Mouse (Mus musculus) left cerebral cortex, adult 18-20 months (tissue): ENCODE measurements around the gene 2410002F23Rik. TPM values are rescaled to one million over a fixed set of nuclear protein-coding genes. Genes with fewer than 3 reads are reported as not detected.
A peak's percentile ranks its signal among the peaks of the same experiment; 100 is the strongest.
"Not testable (repeated sequence)": the region's sequence is repeated elsewhere in the genome, so short reads cannot be mapped to it uniquely, and the experiment has no call there.

Experiments
- DNase-seq, 2 experiments: peaks; one replicate each; pipeline ENCODE4 v3.0.0; 2021 to 2022; ENCODE audit warnings: low spot score in 2 of 2, mixed read lengths in 1 of 2
- long read RNA-seq, 2 experiments: library from polyadenylated mRNA; stranded (forward); transcript quantifications; one replicate each; pipeline ENCODE4 v2.0.0; 2021
- total RNA-seq, 2 experiments: library from RNA; stranded (reverse); gene quantifications; 2 replicates each; pipeline ENCODE4 v1.2.3; 2021

2410002F23Rik gene
- total RNA-seq: 10 to 100 TPM; 68.6 to 71.1 TPM
- long read RNA-seq, experiment 1, transcript 2410002F23Rik-208 (6 exons, 784 nt): minor isoform, 8 of 60 reads
- long read RNA-seq, experiment 1, transcript 2410002F23Rik-206 (5 exons, 3,336 nt): minor isoform, 5 of 60 reads
- long read RNA-seq, experiment 1, transcript 2410002F23Rik-201 (6 exons, 1,982 nt): major isoform, 28 of 60 reads
- long read RNA-seq, experiment 1, partial matches to known transcripts: 3 of 60 reads
- long read RNA-seq, experiment 1, other reads (novel, unspliced or antisense): 11 of 60 reads
- long read RNA-seq, experiment 2, transcript 2410002F23Rik-201 (6 exons, 1,982 nt): major isoform, 30 of 51 reads
- long read RNA-seq, experiment 2, transcript 2410002F23Rik-208 (6 exons, 784 nt): minor isoform, 7 of 51 reads
- long read RNA-seq, experiment 2, partial matches to known transcripts: 2 of 51 reads
- long read RNA-seq, experiment 2, other reads (novel, unspliced or antisense): 8 of 51 reads

DNA sequence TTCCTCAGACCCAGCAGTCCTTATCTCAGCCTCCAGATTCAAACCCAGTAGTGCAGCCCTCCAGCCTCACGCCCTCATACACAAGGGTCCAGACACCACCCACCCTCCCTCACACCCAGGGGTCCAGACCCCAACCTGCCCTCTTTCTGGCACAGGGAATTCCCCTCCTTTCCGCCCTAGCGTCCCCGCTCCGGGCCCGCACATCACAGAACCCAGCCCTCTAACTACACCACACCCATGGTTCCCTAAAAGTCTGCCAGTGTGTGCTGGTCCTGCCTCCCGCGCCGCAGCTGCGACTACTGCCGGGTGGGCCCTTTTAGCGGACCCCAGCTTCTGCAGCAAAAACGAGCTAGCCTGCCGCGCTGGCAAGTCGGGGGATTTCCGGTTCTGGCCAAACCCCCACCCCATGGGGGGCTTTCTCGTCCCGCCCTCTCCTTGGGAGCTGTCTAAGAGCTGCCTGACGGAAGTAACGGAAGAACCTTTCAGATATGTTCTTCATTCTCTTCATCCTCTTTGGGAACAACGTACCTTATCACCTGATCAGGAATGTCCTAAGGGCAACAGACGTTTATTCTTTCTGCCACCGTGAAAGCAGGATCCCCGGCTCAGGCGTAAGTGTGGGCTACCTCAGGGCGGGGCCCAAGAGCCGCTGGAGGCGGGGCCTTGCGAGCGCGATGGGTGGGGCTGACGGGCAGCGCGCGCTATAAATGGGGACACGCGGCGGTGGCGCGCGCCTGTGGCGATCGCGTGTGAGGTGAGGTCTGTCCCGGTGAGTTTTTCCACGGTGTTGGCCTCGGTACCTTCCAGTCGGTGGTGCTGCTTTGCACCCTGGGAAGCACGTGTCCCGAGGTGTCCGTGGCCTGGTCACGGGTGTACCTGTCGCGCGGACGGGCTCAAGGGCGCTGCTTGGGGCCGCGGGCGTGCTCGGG, at the start of gene 2410002F23Rik, which contains the start of gene 1700028J19Rik:
Gene 2410002F23Rik, plus strand, starts transcription at position 668 of the 929 bp plus-strand sequence.
Gene 1700028J19Rik, minus strand, starts transcription at position 641 of the 929 bp plus-strand sequence.
- peak; percentile 87 to 90 for DNase-seq

GRCm38 (mm10) chr7:44197891-44198290, 48.6 kb upstream of the 2410002F23Rik start, which contains the start of gene Klk1b3:
Gene Klk1b3 (plus strand): TSS chr7:44198191.
- DNase-seq: no peak

GRCm38 (mm10) chr7:44207135-44207534, 39.4 kb upstream of the 2410002F23Rik start, which contains the start of gene Klk1b4:
Gene Klk1b4 (plus strand): TSS chr7:44207435.
- DNase-seq: not testable (repeated sequence)

GRCm38 (mm10) chr7:44208307-44208706, 38.2 kb upstream of the 2410002F23Rik start:
- no peak for DNase-seq

DNA sequence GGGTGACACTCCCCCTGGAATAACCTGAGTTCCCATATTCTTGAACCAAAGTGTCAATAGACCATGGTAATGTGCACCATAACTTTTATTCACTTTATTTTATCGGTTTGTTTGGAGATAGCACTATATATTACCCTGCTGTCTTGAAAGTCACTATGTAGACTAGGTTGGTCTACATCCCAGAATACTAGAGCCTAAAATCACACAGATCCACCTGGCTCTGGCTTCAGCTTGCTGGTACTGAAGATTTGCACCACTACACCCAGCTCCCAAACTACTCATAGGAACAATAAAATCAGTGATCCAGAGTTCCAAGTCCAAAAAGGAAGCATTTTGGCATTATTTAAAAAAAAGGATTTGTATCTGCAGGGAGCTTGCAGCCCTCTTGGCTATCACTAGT, 30.9 kb upstream of the 2410002F23Rik start, which contains the start of gene Klk1b5:
Gene Klk1b5, plus strand, starts transcription at position 301 of the 400 bp plus-strand sequence.
- no peak for DNase-seq

GRCm38 (mm10) chr7:44221601-44222000, 24.9 kb upstream of the 2410002F23Rik start:
- not testable (repeated sequence) for DNase-seq

DNA sequence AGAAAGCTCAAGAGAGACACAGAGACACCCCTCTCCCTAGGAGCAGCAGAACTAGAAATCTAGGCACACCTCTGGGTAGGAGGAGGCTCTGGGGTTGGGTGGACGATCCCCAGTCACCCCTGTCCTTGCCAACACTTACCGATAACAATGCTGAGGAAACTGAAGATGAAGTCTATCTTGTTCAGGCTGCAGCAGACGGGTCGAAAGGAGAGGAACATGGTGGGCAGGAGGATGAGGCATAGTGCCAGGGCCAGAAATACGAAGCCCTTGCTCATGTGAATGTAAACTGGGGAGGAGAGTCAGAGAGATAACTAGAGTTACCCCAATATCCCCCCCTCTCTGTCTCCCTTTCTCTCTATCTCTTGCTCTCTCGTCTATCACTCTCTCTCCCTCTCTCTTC, 24.2 kb upstream of the 2410002F23Rik start:
- not testable (repeated sequence) for DNase-seq

- DNase-seq: no peak
These were observed 21.4 kb upstream of the 2410002F23Rik start, which contains the start of gene Klk1 for GRCm38 (mm10) chr7:44225076-44225475. Gene Klk1 (plus strand): TSS chr7:44225360.

- no peak for DNase-seq
These were observed 10.6 kb upstream of the 2410002F23Rik start, which contains the start of gene Gm36864 for GRCm38 (mm10) chr7:44235909-44236308. Gene Gm36864 (plus strand): TSS chr7:44236177.

- DNase-seq: no peak
These were observed 6.6 kb upstream of the 2410002F23Rik start for GRCm38 (mm10) chr7:44239913-44240312.

GRCm38 (mm10) chr7:44240712-44241111, 5.8 kb upstream of the 2410002F23Rik start:
- DNase-seq: no peak

DNA sequence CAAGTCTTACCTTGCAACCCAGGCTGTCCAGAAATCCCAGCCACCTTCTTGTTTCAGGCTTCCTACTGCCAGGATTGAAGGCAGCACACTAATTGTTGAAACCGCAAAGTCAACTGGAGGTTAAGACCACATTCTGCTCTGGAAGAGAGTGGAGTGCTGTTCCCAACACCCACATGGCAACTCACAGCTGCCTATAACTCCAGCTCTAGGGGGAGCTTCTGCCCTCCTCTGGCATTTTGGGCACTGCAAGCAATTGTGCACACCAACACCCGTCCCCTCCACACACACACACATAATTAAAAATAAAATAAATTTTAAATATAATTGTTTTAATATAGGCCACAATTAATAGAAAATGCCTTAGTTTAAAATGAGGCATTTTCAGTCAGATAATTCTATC, 5.4 kb upstream of the 2410002F23Rik start:
- no peak for DNase-seq

DNA sequence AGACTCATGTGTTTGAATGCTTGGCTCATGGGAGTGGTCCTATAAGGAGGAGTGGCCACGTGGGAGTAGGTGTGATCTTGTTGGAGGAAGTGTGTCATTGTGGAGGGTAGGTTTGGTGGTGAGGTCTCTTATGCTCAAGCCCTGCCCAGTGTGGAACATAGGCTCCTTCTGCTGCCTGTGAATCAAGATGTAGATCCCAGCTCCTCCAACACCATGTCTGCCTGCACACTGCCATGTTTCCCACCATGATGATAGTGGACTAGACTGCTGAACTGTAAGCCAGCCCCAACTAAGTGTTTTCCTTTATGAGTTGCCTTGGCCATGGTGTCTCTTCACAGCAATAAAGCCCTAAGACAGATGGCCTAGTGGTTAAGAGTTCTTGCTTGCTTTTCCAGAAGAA, 2.4 kb upstream of the 2410002F23Rik start:
- no peak for DNase-seq

DNA sequence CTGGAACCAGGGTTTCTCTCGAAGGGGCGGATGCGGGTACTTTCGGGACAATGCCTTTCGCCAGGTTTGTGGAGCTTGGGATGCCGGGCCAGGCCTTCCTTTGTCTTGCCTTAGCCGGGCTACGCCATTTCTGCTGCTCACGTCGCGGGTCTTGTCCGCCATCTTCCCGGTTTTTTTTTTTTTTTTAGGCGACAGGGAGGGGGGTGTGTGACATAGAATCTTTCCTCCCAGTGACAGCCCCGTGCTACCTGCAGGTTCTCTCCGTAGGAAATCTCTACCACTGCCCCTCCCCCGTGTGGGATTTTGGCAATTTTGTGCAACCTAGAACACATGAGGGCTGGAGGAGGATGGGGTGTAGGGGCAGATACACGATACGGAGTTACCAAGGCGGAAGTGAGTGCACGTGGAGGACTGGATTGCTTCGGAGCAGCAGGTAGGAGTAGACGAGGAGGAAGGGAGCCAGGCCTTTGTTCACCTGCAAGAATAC, 505 bp downstream of the 2410002F23Rik start:
- peak in 1 of 2 experiments; percentile 38 for DNase-seq

DNA sequence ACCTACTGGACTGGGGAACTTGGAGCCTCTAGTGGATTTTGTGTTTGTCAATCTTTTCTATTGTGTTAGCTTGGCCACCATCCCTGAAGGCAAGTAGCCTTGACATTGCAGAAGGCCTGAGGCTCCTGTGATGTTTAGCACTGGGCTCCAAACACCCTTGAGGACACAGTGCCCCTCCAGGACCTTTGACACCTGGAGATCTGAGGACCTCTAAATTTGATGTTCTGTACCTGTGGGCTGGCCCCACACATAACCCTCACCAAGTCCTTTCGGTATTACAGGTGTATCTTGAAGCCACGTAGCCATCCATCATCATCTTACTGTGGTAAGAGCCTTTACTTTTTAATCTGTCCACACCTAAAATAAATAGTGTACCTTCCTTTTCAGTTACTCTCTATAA, 1.4 kb downstream of the 2410002F23Rik start:
- no peak for DNase-seq

DNA sequence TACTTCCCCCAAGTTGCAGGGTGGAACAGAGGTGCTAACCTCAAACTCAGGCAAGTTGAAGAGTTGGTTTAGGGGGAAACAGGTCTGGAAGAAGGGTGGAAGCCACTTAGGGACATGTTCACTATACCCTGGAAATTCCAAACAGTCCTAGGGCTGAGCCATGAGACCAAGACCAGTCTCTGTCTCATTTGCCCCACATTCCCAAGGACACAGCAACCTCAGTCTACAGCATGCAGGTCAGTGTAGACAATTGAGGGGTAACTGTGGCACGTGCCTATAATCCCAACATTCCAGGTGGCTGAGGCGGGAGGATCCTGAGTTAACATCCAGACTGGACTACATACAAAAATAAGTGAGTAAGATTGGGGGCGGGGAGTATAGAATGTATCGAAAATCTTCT, 2.7 kb downstream of the 2410002F23Rik start:
- DNase-seq: no peak

DNA sequence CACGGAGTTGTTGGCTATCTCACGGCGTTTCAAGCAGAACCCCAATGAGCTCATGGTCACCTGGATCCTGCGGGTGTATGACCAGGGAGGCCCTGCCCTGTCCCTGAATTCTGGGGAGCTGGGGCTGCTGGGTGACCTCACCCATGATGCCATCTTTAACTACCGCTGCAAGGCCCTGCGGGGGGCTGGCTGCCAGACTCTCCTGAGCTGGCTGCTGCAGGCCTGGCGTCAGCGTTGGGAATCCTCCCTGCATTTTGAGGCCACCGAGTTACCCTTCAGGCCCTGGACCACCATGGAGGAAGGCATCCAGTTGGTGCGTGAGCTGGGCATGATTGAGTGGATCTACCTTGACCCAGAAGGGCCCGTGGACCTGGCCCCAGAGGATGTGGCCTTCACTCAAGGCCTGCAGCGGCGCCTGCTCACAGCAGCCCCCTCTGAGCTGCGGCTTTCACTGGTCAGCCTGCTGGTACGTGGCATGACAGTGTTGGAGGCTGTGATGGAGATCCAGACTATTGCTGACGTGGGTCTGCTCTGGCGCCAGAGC, 4.3 kb downstream of the 2410002F23Rik start:
- DNase-seq: not testable (repeated sequence)

DNA sequence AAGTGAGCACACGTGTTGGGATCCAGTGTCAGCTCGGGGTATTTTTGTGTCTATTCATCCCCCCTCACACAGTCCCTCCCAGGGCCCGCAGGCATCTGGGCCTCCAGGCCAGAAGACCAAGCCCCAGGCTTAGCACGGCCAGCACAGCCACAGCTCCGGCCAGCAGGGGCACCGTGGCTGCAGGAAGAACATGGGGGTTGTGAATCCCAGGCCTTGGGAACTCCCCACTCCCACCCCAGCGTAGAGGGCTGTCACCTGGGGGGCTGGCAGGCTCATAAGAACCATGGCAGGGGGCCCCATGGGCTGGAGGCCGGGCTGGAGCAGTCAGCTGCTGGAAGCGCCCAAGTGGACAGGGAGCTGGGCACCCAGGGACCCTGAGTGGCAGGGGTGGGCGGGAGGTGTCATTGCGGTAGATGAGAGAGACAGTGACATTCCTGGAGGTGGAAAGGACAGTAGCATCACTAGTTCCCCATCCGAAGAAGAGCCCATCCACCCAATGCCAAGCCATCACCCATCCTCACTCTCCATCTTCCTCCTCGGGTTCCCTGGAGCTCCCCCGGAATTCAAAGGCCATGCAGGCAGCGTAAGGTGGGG, 6.6 kb downstream of the 2410002F23Rik start:
- DNase-seq: no peak

GRCm38 (mm10) chr7:44254930-44255329, 8.4 kb downstream of the 2410002F23Rik start:
- DNase-seq: no peak

- DNase-seq: no peak
These were observed 10.8 kb downstream of the 2410002F23Rik start, which contains the start of gene Acp4 for GRCm38 (mm10) chr7:44257278-44257677. Gene Acp4 (minus strand): TSS chr7:44257378.
